7 mouse cellular contexts compared by ENCODE assay signal in the genomic region with DNA sequence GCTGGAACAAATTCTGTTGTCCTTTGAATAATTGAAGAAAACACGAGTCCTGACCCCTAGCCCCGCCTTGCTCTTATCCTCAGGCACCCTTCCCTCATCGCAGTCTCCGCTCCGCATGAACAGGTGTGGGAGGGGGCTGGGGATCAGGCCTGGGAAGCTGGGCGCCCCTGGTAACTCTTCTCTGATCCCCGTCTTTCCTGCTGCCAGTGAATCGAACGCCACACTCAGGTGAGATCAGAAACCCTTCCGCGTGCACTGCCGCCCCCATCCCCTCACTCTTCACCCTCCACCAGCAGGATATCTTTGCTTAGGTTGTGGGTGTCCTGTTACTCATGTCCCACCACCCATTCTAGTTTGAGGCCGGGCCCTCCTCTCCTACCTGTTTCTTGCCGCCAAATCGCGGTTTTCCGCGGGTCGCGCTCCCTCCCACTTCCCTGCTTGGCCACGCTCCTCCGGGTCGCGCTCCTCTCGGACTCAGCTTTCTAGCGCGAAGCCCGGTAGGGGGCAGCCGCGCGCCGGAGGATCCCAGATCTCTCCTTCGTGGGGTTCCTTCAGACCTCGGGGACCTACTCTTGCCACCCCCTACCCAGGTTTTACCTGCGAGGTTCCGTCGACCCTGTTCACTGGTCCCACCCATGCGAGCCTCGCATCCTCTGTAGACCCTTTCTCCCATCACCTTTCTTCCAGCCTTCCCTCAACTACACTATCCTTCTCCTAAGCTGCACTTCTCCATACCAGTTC. TPM values are rescaled to one million over a fixed set of nuclear protein-coding genes. Genes with fewer than 3 reads are reported as not detected.
DNase-seq lines count a peak whose midpoint lies in the region; ATAC-seq and TF ChIP-seq lines count a peak whose summit lies in the region.

No protein-coding gene starts in this region.

- ATAC-seq in forebrain, embryonic 11.5 days (replicated peaks; ENCODE audit: low FRiP score): peak; percentile 25
- no peak for ATAC-seq in heart, embryonic 14.5 days (ENCODE audit: insufficient number of reproducible peaks, insufficient read depth, low FRiP score, low read depth)
- peak; percentile 22 for ATAC-seq in kidney, postnatal 0 days (replicated peaks; ENCODE audit: low FRiP score, low read depth)
- ATAC-seq in liver, embryonic 12.5 days: 0 out of 2 replicates have a peak, but pooled peaks have one; percentile 10

- peak; percentile 86 for DNase-seq in cerebellum, adult 11-12 months
- DNase-seq in forebrain, embryonic 11.5 days (ENCODE audit: low spot score): peak; percentile 88
- DNase-seq in kidney, postnatal 0 days (ENCODE audit: low spot score): peak; percentile 59
- peak; percentile 28 to 32 for DNase-seq in natural killer cell, adult 2 months (ENCODE audit: low spot score in 2 of 2)
- DNase-seq in testis, postnatal 10 days (ENCODE audit: low spot score): peak; percentile 91

- H3K27ac ChIP-seq in forebrain, embryonic 11.5 days (ENCODE audit: low read depth, low read length): no peak overlapping the region
- no peak overlapping the region for H3K27ac ChIP-seq in heart, embryonic 14.5 days (replicated peaks in 1 of 2; ENCODE audit: control insufficient read depth in 1 of 2, insufficient read depth in 1 of 2, low read depth in 2 of 2, low read length in 2 of 2)
- no peak overlapping the region for H3K27ac ChIP-seq in kidney, postnatal 0 days
- H3K27ac ChIP-seq in liver, embryonic 12.5 days: no peak overlapping the region

- H3K9ac ChIP-seq in forebrain, embryonic 11.5 days (ENCODE audit: low read length): peak overlapping the region; percentile 75
- H3K9ac ChIP-seq in heart, embryonic 14.5 days (ENCODE audit: low read length): peak overlapping the region; percentile 76
- peak overlapping the region; percentile 49; the same call in 1 of the 2 replicates for H3K9ac ChIP-seq in kidney, postnatal 0 days (ENCODE audit: low read depth, low read length)
- no peak overlapping the region for H3K9ac ChIP-seq in liver, embryonic 12.5 days

- H3K36me3 ChIP-seq in forebrain, embryonic 11.5 days (ENCODE audit: control insufficient read depth, insufficient read depth, low read length): no peaks in the 10 kb centered on the region; the same call in 1 of the 2 replicates
- peaks cover 11% of the 10 kb centered on the region for H3K36me3 ChIP-seq in heart, embryonic 14.5 days (ENCODE audit: control insufficient read depth, insufficient read depth, low read length)
- 0 out of 2 replicates have a peak, but pooled peaks cover 6% of the 10 kb centered on the region for H3K36me3 ChIP-seq in kidney, postnatal 0 days (ENCODE audit: insufficient read depth, low read length)
- 0 out of 2 replicates have a peak, but pooled peaks cover 3% of the 10 kb centered on the region for H3K36me3 ChIP-seq in liver, embryonic 12.5 days

- H3K4me1 ChIP-seq in forebrain, embryonic 11.5 days (replicated peaks; ENCODE audit: control insufficient read depth, insufficient read depth, low read length): peaks cover 19% of the 10 kb centered on the region
- H3K4me1 ChIP-seq in heart, embryonic 14.5 days (ENCODE audit: control insufficient read depth in 2 of 2, insufficient read depth in 2 of 2, low read length in 2 of 2): peaks cover 18 to 22% of the 10 kb centered on the region in 2 experiments
- peaks cover 15% of the 10 kb centered on the region; the same call in 1 of the 2 replicates for H3K4me1 ChIP-seq in kidney, postnatal 0 days (replicated peaks; ENCODE audit: insufficient read depth, low read length)
- peaks cover 34% of the 10 kb centered on the region for H3K4me1 ChIP-seq in liver, embryonic 12.5 days

- WGBS in forebrain, embryonic 11.5 days: 2% methylated on average over 39 of the region's 39 CpGs
- 4% methylated on average over 39 of the region's 39 CpGs for WGBS in heart, embryonic 14.5 days
- WGBS in kidney, postnatal 0 days: 7% methylated on average over 39 of the region's 39 CpGs
- WGBS in liver, embryonic 12.5 days (ENCODE audit: insufficient replicate concordance): 5% methylated on average over 39 of the region's 39 CpGs

- H3K27me3 ChIP-seq in forebrain, embryonic 11.5 days (ENCODE audit: control insufficient read depth, insufficient read depth, low read length): peaks cover 10% of the 10 kb centered on the region
- 0 out of 2 replicates have a peak, but pooled peaks cover 4% of the 10 kb centered on the region for H3K27me3 ChIP-seq in heart, embryonic 14.5 days (ENCODE audit: control insufficient read depth, insufficient read depth, low read length)
- H3K27me3 ChIP-seq in kidney, postnatal 0 days (ENCODE audit: insufficient read depth, low read length): no peaks in the 10 kb centered on the region
- peaks cover 86% of the 10 kb centered on the region for H3K27me3 ChIP-seq in liver, embryonic 12.5 days (replicated peaks)

- peak overlapping the region; percentile 64 for H3K4me3 ChIP-seq in forebrain, embryonic 11.5 days (ENCODE audit: low read depth, low read length)
- peak overlapping the region; percentile 57 for H3K4me3 ChIP-seq in heart, embryonic 14.5 days (ENCODE audit: control insufficient read depth in 1 of 2, insufficient read depth in 1 of 2, low read depth in 1 of 2, low read length in 2 of 2)
- H3K4me3 ChIP-seq in kidney, postnatal 0 days (replicated peaks; ENCODE audit: low read depth, low read length): peak overlapping the region; percentile 51
- H3K4me3 ChIP-seq in liver, embryonic 12.5 days: peak overlapping the region; percentile 43

- H3K4me2 ChIP-seq in forebrain, embryonic 11.5 days (ENCODE audit: low read depth, low read length, severe bottlenecking): peak overlapping the region; percentile 95
- peak overlapping the region; percentile 95 for H3K4me2 ChIP-seq in heart, embryonic 14.5 days (ENCODE audit: low read length)
- peak overlapping the region; percentile 88 for H3K4me2 ChIP-seq in kidney, postnatal 0 days (ENCODE audit: low read length)
- peak overlapping the region; percentile 64 for H3K4me2 ChIP-seq in liver, embryonic 12.5 days

- peak; percentile 67 for TF ChIP-seq CTCF in kidney, postnatal 0 days (IDR thresholded peaks at IDR 0.05; ENCODE audit: low read depth)

- H3K9me3 ChIP-seq in forebrain, embryonic 11.5 days (ENCODE audit: control insufficient read depth, low read length): no peaks in the 10 kb centered on the region
- no peaks in the 10 kb centered on the region for H3K9me3 ChIP-seq in heart, embryonic 14.5 days (ENCODE audit: control insufficient read depth, low read length)
- no peaks in the 10 kb centered on the region for H3K9me3 ChIP-seq in kidney, postnatal 0 days (replicated peaks; ENCODE audit: low read length)
- no peaks in the 10 kb centered on the region for H3K9me3 ChIP-seq in liver, embryonic 12.5 days (replicated peaks)

RNA-seq across cellular contexts. Expression of a gene that starts 4.0 kb away (rescaled TPM):
- polyA plus RNA-seq in forebrain, embryonic 11.5 days (2014; fragmentation: Nextera tagmentation; extraction: Ambion mirVana): 19.7 and 21.8 TPM in 2 replicates
- polyA plus RNA-seq in heart, embryonic 14.5 days (2014; fragmentation: Nextera tagmentation; extraction: Ambion mirVana): 3.6 and 8.0 TPM in 2 replicates
- polyA plus RNA-seq in kidney, postnatal 0 days (2015; fragmentation: Nextera tagmentation; extraction: Ambion mirVana): 5.2 and 6.1 TPM in 2 replicates
- polyA plus RNA-seq in liver, embryonic 12.5 days (2016; fragmentation: Nextera tagmentation; extraction: Ambion mirVana): 1.1 and 1.6 TPM in 2 replicates

RNA-seq across cellular contexts. Expression of a gene that starts 26.5 kb away (rescaled TPM):
- 0.39 TPM in 1 of 2 replicates, not detected in the other for polyA plus RNA-seq in forebrain, embryonic 11.5 days (2014; fragmentation: Nextera tagmentation; extraction: Ambion mirVana)
- polyA plus RNA-seq in heart, embryonic 14.5 days (2014; fragmentation: Nextera tagmentation; extraction: Ambion mirVana): 0.15 TPM in 1 of 2 replicates, not detected in the other
- polyA plus RNA-seq in kidney, postnatal 0 days (2015; fragmentation: Nextera tagmentation; extraction: Ambion mirVana): not detected in 2 replicates
- polyA plus RNA-seq in liver, embryonic 12.5 days (2016; fragmentation: Nextera tagmentation; extraction: Ambion mirVana): not detected in 2 replicates

RNA-seq across cellular contexts. Expression of a gene that starts 38.6 kb away (rescaled TPM):
- not detected in 2 replicates for polyA plus RNA-seq in forebrain, embryonic 11.5 days (2014; fragmentation: Nextera tagmentation; extraction: Ambion mirVana)
- polyA plus RNA-seq in heart, embryonic 14.5 days (2014; fragmentation: Nextera tagmentation; extraction: Ambion mirVana): not detected in 2 replicates
- polyA plus RNA-seq in kidney, postnatal 0 days (2015; fragmentation: Nextera tagmentation; extraction: Ambion mirVana): not detected in 2 replicates
- polyA plus RNA-seq in liver, embryonic 12.5 days (2016; fragmentation: Nextera tagmentation; extraction: Ambion mirVana): not detected in 2 replicates

RNA-seq across cellular contexts. Expression of a gene that starts 48.3 kb away (rescaled TPM):
- 0.13 TPM in 2 replicates for polyA plus RNA-seq in forebrain, embryonic 11.5 days (2014; fragmentation: Nextera tagmentation; extraction: Ambion mirVana)
- not detected in 2 replicates for polyA plus RNA-seq in heart, embryonic 14.5 days (2014; fragmentation: Nextera tagmentation; extraction: Ambion mirVana)
- not detected in 2 replicates for polyA plus RNA-seq in kidney, postnatal 0 days (2015; fragmentation: Nextera tagmentation; extraction: Ambion mirVana)
- not detected in 2 replicates for polyA plus RNA-seq in liver, embryonic 12.5 days (2016; fragmentation: Nextera tagmentation; extraction: Ambion mirVana)

RNA-seq across cellular contexts. Expression of a gene that starts 48.8 kb away (rescaled TPM):
- polyA plus RNA-seq in forebrain, embryonic 11.5 days (2014; fragmentation: Nextera tagmentation; extraction: Ambion mirVana): 130 and 142 TPM in 2 replicates
- 38.3 and 43.4 TPM in 2 replicates for polyA plus RNA-seq in heart, embryonic 14.5 days (2014; fragmentation: Nextera tagmentation; extraction: Ambion mirVana)
- 28.2 and 32.6 TPM in 2 replicates for polyA plus RNA-seq in kidney, postnatal 0 days (2015; fragmentation: Nextera tagmentation; extraction: Ambion mirVana)
- polyA plus RNA-seq in liver, embryonic 12.5 days (2016; fragmentation: Nextera tagmentation; extraction: Ambion mirVana): 11.2 and 11.8 TPM in 2 replicates

Comparison
In these comparisons a context has a peak if more than half of its experiments do, and no peak if none do; other contexts are left out.
1. DNase-seq: peak in every context shown above with its lines; median percentile 91 in testis, postnatal 10 days; 88 in forebrain, embryonic 11.5 days; 86 in cerebellum, adult 11-12 months; 59 in kidney, postnatal 0 days; 30 in natural killer cell, adult 2 months.